Mouse (Mus musculus) cerebellum, adult 9-11 months (tissue): ENCODE measurements at regions not wholly inside any gene's neighbourhood (a gene's known extent, or its start where the extent isn't known, plus 50 kb on each side); places are given as distances from the start of the nearest gene placed in this dataset.

ENCODE experiments used
- DNase-seq: peaks from one replicate; pipeline ENCODE4 v3.0.0; 2022

DNA sequence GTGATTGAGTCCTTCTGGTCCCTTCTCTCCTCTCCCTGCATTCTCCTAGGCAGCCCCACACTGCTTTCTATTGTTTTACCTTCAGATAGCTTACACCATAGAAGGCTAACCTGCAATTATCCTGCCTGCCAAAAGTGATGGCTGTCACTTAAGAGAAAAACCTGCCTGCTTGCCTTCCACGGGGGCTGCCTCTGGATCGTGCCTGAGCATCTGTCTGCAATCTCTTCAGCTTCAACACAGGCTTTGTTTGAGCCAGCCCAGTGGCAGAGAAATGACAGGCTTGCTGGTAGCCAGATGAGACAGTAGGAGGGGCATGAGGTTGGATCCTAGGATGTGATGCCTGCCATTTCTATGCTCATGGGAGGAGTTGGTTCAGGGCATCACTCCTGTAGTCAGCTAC lies 345.2 kb upstream of the Tshz3 start:
- DNase-seq, result no peak

DNA sequence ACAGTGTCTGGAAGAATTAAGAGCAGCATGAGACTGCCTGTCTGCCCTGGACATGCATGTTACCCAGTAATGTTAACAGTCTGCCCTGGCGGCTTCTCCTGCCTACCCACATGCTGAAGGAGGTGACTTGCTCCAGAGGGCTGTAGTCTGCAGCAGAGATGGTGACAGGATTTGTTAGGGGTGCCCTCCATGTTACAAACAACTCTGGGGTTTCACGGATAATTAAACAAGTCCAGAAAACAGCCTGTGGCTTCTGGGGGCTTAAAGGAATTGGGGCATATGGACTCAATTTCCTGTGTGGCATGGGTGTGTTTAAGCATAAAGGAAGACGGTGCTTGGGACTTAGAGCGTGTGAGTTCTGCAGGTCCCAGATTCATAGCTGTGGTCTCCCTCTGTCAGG lies 347.3 kb upstream of the Tshz3 start:
- DNase-seq, result no peak

DNA sequence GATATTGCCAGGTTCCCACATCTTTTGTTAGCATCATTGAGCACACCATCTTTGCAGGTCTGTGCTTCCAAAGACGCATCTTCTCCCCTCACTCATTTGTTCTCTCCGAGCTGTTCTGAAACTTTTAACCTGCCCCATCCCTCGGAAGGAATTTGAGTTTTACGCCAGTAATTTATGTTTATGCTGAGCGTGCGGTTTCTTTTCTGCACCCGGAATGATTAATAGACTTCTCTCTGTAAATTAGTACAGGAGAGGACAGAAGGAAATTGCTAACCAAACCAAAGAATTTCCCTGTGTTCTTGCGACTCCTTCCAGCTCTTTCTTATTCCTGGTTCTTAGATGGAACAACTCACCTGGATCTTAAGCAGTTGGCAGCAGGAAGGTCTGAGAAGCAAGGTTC lies 349.7 kb upstream of the Tshz3 start:
- no peak for DNase-seq

DNA sequence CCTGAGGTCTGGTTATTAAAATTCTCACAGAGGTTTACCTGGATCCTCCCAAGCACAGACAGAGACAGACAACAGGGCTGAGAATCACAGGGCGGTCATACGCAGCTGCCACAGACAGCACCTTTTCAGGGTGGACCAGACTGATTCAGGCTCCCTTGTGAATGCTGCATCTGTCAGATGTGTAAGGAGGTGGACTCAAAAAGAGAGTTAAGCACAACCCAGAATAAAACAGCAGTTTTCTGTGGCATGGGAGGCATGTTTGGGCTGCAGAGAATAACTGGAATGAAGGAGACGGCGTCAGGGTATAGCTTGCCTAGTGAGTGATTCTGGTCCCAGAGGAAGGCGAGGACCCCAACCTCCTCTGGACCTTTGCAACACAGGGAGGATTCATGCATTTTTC lies 363.1 kb upstream of the Tshz3 start:
- DNase-seq, result no peak

DNA sequence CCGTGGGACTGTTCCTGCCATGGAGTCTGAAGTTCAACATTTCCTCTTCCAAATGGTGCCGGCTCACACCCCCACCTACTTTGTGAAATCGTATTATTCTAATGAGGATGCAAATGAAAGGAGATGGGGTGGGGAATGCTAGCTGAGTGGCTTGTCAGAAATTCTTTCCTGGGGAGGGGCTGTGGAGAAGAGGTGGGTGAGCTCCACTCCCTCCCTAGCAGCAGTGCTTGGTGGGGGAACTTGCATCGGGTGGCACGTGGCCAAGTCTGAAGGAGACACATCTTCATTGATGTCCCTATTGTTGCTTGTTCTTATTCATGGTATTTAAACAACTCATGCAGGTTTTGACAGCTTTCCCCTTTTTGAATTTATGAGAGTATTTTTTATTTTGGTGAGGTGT lies 363.8 kb upstream of the Tshz3 start:
- no peak for DNase-seq

DNA sequence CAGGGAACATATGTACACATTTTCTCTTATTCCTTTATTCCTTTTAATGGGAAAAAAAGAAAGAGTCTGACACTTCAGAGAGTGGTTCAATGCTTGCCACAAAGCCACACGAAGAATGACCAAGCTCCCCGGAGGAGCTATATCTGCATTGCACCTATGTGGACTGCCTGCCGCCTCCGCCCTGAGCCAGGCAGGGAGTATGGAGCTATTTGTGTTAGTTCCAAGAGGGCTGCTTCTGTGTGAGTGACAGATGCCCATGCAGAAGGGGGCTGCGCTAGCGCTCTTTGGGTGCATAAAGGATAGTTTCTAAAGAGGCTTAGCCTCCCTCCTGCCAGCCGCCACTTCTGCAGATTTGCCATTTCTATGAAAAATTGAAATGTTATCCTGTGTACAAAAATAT lies 365.3 kb upstream of the Tshz3 start:
- no peak for DNase-seq

DNA sequence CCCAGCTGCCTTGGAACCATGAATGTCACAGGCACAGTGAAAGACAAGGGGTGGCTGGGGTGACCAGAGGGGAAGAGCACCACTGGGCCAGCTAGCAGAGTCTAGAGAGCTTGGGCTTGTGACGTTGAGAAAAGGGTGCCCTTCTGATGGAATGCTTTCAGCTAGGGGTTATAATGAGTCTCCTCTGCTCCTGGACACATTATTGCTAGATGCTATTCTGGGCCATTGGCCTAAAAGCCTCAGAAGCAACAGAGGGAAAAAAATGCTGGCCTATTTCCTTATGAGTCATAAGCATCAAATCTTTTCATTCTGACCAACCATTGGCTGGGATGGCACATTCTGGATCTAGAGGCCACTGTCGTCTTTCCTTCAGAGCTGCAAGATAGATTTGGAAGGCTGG lies 369.8 kb upstream of the Tshz3 start:
- DNase-seq, result no peak

DNA sequence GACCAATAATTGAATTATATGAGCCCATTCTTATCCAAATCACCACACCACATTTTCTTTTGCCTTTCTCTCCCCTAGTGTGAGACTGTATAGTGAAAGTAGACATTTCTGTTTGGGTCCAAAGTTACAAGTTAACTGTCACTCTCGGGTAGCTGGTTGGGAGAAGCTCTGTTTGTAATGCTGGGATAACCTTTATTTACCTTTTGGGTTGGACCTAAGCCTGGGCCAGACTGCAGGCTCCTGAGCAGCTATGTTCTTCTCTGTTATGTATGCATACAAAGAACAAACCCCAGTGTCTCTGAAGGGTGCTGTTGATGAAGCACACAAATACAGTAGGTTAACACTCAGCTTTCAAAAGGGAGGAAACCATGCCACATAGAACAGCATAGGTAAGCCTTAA lies 373.9 kb upstream of the Tshz3 start:
- no peak for DNase-seq

DNA sequence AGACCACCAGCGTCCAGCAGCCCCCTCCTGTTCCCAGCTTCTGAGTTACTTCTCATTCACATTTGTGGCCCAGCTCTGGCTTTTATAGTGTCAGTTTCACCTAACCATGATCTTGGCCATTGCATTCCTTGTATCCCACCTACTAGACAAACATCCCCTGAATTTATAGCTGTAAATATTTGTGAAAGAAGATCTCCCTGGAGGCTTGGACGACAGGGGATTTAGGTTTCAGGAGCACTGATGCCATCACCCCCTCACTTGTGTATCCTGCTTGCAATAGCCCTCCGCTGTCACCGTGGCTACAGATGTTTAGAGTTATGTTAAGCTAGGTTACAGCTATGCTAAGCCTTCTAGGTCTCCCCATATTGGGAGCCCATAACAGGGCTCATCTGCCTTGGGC lies 375.7 kb upstream of the Tshz3 start:
- no peak for DNase-seq

DNA sequence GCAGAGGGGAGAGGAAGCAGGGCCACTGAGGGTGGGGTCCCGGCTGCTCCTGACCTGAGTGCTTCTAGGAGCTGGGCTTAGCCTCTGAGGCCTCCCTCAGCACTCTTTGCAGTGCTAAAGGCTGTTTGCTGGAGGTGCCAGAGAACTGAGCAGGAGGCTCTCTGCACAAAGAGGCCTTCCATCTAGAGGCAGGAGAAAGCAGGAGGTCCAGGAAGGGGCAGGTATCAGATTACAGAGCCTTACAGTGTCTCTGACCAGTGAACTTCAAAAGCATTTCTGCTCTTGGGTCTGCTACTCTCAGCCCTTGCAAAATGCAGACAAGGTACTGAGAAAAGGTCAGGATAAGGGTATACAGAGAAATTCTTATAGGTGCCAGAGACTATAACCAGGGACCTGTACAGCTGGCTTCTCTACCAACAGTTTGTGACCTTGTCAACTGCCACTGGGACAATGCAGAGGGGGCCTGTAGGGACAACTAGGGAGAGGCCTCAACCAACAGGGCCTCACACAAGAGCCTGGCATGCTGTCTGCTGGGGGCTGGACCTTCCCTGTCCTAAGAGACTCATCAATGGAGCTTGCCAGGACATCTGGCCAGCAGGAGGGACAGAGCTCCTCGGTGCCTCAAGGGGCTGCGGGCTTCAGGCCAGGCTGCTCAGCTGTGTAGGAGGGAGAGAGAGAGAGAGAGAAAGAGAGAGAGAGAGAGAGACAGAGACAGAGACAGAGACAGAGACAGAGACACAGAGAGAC lies 380.3 kb upstream of the Tshz3 start:
- DNase-seq, result no peak

DNA sequence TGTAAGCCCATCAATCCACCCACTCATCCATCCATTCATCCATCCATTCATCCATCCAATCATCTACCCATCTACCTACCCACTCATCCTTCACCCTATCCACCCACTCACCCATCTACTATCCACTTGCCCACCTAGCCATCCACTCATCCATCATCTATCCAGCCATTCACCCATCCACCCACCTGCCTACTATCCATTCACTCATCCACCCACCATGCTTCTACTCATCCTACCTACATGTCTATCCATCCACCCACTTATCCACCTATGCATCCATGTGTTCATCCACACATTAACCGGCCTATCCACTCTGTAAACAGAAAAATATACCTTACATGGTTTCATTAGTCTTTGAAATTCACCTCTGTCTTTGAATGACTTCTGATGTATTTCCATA lies 384.2 kb upstream of the Tshz3 start:
- DNase-seq, result no peak

DNA sequence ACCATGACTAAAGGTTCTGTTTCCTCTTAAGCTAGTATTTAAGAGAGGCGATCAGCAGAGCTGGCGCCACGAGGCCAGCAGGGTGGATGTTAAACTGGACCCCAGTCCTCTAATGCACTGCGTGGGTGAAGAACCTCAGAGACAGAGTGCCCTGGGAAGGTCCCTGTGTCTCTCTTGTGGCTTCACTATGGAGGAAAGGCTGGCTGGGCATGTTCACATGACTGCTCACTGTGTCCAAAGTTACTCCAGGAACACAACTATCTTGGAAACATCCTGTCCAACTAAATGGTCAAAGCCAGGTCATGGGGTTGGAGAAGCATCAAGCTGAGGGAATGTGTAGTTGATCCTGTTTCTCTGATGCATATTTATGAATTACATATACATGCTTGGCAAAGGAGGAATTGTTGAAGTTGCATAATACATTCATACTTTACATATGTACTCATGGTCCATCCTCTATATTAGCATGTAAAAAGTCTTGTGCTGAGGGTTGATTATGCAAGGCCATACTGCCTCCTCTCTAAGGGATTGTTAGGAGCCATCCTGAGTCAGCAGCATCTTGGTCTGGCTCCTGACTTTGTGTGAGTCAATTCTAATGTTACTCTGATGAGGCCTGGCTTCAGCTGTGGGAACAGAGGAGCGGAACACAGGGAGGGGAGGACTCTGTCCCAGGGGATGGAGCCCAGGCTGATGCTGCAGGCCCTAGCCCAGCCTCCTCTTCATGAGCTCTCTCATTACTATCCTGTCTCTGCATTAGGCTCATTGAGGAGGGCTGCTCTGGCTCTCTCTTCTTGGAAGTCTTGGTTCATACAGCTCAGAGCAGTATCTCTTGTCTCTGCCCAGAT lies 387.9 kb upstream of the Tshz3 start:
- DNase-seq, result no peak

DNA sequence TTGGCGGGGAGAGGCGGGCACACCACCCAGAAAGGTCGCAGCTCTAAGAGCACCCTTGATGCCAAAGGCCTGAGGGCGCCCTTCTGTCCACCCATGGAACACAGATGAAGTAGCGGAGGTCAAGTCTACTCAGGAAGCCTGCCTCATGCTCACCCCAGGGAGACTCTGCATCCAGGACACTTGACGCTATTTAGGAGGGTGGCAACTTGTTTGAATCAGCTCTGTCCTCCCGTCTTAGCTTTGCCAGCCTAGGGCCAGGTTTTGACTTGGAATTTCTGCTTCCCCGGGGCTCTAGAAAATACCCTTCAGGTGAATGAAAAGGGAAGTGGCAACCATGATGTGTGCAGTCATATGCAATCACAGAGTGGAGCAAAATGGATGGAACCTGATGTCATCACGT lies 389.2 kb upstream of the Tshz3 start:
- no peak for DNase-seq

DNA sequence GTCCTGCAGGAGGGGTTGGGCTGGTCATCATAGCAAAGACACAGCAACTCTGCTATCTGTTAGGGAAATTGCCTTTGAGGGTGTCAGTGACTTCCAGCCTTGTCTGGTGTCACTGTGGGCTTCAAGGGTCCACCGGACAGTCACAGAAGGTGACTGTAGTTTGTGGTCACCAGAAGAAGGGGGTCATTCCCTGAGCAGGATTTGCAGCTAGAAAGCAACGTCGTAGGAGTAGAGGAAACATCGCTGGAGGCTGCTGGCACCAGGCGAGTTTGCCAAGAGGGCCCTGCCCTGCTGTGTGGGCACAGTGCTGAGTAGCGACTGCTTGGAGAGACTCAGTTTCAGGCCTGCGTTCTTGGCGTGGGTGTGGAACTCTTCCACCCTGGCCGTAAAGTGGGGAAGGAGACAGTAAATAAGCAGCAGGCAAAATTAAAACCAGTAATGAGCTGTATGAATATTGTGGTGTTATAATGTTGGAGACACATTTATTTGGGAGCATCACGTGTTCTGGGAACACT lies 389.8 kb upstream of the Tshz3 start:
- DNase-seq, result no peak

DNA sequence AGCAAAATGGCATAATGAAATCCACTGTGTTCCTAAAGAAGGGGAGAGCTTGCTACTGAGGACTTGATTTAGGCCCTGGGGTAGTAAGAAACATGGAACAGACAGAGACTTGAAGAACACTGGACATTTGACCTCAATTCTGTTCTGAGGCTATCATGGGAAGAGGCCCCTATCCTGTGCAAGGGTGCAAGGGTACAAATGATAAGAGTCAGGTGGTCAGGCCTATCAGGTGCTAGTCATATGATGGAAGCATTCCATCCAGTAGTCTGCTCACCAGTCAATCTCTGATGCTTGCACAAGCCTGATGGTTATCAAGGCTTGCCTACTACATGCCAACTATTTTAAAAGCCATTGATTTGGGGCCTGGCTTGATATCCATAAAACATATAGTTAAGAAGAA lies 420.6 kb upstream of the Tshz3 start:
- DNase-seq, result no peak

DNA sequence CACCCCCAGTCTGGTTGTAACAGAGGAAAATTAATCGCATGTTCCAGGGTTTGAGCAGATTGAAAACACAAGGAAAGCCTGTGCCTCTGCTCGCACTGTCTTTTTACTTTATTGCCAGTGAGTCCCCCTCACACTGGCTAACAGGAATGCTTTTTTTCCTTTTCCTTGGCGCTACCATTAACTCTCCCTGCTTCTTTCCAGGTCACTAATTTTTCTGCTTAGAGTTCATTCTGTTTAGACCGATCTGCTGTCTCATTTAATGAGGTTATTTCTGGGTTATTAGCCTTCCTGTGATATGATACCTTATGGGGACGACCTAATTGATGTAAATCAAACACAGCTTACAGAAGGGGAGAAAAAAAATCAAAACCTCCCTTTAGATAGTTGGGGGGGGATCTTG lies 429.0 kb upstream of the Tshz3 start:
- no peak for DNase-seq

DNA sequence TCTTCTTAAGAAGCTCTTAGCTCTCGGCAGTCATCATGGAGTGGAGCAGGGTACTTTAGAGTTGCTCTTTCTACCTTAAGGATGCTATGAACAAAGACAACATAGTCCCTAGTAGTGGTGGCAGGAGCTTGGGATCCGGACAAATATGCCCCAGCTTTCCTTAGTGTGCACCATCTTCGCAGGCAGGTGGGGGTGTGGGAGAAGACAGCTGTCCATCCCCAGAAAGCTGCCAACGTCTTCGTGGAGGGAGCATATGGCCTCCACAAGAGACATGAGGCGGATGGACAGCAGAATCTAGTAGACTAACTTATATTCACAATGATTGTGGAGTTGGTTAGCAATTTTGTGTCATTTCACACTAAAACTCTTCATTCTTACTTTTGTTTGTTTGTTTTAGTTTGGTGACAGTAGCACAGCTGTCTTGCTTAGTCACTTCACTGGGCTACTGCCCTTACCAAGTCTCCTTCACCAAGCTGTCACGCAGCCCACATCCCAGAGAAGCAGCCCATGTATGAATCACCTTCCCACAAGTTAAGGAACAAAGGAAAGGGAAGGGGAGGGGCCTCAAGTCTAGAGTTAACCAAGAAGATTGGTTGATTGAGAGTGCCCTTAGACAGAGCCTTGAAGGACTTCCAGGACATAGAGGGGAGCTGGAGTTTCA lies 432.6 kb upstream of the Tshz3 start:
- DNase-seq, result no peak

DNA sequence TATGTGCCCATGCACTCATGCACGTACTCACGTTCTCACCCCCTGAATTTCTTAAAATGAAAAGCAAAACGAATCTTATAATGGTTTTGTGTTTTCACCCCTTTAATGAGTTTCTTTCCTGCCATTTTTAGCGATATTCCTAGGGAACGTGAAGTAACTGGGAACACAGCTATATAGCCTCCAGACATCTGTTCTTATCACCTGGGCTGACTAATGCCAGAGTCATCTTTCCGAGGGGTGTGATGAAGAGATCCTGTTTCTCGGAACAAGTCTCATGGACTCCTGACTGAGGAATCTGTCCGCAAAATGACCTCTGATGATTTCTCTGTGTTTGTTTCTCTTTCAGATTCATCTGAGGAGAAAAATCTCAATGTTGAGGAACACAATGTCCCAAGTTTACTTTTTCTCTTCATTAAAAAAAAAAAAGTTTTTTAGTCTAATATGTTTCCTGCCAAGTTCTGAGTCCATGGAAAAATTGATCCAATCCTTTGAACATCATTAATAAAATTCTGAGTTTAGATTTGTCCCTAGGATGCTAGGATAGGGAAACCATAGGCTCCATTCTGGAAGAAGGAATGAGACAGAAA lies 435.7 kb upstream of the Tshz3 start:
- DNase-seq, result no peak

DNA sequence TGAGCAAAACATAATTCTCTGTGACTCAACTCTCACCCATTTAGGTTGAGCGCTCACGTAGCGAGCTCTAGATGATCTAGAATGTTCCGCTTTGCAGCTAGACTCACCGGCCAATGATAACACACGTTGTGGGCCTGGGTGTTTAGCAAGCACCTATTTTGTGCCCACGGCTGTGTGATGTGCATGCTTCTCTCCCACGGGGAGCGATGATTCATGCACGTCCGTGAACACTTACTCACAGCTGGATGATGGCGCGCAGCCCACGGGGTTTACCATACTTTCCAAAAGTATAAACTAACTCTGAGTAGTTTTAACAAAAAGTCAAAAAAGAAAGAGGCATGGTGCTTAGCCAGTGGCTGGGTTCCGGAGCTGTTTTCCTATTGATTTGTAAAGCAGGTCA lies 440.8 kb upstream of the Tshz3 start:
- DNase-seq, result no peak

DNA sequence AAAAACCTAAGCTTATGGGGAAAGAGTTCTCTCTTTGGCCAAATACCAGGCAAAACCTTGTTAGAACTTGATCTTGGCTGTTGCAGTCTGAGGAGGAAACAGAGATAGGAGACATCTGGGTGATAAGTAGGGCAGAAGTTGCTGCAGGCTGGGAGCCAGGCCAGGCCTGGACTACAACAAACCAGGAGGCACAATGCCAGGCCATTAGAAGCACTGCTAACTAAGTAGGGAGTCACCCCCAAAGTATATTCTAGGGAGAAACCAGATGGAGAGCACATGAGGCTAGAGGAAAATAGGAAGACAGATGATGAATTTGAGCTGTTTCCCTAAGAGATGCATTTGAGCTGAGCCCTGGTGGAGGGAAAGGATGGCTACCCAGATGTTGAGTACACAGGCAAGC lies 444.6 kb upstream of the Zfp507 start:
- DNase-seq, result no peak

DNA sequence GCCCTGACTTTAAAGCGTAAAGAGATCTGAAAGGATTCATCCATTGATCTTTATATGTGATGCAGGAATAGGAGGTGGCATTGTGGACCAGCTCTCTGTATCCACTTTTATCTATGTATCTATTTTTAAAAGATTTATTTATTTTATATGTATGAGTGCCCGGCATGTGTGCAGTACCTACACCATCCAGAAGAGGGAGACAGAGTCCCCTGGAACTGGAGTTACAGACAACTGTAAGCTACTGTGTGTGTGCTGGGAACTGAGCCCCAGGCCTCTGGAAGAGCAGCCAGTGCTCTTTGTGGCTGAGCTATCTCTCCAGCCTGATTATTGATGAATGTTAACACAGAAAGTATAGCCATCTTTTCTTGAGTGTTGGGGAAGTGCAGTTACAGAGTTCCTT lies 433.9 kb upstream of the Zfp507 start:
- DNase-seq, result no peak

DNA sequence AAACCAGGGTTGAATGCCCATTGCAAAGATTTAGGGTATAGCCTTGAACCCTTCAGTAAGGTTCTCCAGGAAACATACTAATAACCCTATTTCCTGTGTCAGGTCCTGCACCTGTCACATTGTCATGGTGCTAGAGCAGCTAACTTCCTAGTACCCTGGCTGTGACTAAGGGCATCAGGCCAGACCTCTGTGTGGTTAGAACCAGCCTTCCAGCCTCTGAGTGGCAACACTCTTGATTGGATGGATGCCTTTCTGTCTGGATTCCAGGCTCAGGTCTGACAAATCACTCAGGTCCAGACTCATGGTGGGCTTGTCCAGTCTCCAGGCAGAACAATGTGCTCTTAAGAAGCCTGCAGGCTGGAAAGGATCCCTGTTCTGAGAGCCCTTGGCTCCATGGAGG lies 426.2 kb upstream of the Zfp507 start:
- DNase-seq, result no peak

DNA sequence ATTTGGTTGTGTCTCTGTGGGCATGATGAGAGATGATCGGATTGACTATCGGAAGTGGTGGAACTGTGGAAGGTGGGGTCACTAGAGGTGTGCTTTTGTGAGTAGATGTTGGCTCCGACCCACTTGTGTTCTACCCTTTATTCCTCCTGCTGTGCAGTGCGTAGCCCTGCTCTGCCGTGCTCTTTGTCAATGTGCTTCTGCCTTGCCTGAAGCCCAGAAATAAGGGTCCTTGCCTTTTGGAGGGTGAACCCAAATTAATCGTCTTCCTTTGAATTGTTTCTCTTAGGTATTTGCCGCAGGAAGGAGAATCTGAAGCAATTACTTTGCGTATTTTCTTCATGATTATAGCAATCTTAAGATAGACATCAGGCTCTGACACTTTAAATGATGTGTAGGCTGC lies 421.6 kb upstream of the Zfp507 start:
- DNase-seq, result no peak

DNA sequence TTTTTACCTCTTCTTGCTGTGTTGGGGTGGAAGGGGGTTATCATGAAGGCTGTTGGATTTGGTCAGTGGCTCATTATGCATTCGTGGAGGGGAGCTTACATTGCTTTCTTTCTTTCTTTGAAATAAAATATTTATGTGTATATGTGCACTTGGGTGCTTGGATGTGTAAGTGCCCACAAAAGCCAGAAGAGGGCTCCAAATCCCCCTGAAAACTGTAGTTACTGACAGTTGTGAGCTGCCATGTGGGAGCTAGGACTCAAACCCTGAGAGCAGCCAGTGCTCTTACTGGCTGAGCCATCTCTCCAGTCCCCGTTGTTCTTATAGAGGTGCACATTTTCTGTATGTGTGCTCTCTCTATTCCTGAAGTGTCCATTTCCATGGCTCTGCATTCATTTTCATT lies 415.6 kb upstream of the Zfp507 start:
- no peak for DNase-seq
